Mouse (Mus musculus): ENCODE measurements around the gene Acot7. TPM values are rescaled to one million over a fixed set of nuclear protein-coding genes. Genes with fewer than 3 reads are reported as not detected.

The Acot7 gene
- polyA plus RNA-seq, 1 experiment = 15.4 TPM

GRCm38 (mm10) chr4:152283186-152283950 lies 105.4 kb downstream of the Acot7 start:
- H3K4me3 ChIP-seq (ENCODE audit: extremely low read depth, insufficient read depth, insufficient read length) = peak overlapping the region; percentile 37; the same call in 1 of the 2 replicates
- no peaks in the 10 kb centered on the region for H3K36me3 ChIP-seq (ENCODE audit: control insufficient read depth, insufficient read depth, low read length)
- TF ChIP-seq CTCF (IDR thresholded peaks at IDR 0.05; ENCODE audit: extremely low read depth, insufficient read depth, insufficient read length, insufficient replicate concordance) = peak; percentile 81
- no peak for TF ChIP-seq POLR2A (IDR thresholded peaks at IDR 0.05; ENCODE audit: low read depth, low read length)
- peaks cover 15% of the 10 kb centered on the region for H3K27me3 ChIP-seq (ENCODE audit: control insufficient read depth, insufficient read depth, low read length)
- peak; percentile 52 to 79 for DNase-seq (ENCODE audit: low read depth in 1 of 2, low spot score in 2 of 2)
- no peak overlapping the region for H3K27ac ChIP-seq (ENCODE audit: insufficient read depth, low read length)
- WGBS = 7% methylated on average over 70 of the region's 70 CpGs
- H3K4me1 ChIP-seq (ENCODE audit: control insufficient read depth, insufficient read depth, insufficient read length) = peaks cover 11% of the 10 kb centered on the region

- peaks cover 22% of the 10 kb centered on the region for H3K27me3 ChIP-seq (ENCODE audit: control insufficient read depth, insufficient read depth, low read length)
- peaks cover 15% of the 10 kb centered on the region for H3K4me1 ChIP-seq (ENCODE audit: control insufficient read depth, insufficient read depth, insufficient read length)
- DNase-seq (ENCODE audit: low read depth in 1 of 2, low spot score in 2 of 2) = peak in 1 of 2 experiments; percentile 45
- H3K27ac ChIP-seq (ENCODE audit: insufficient read depth, low read length) = no peak overlapping the region
- no peak for TF ChIP-seq POLR2A (IDR thresholded peaks at IDR 0.05; ENCODE audit: low read depth, low read length)
- peak; percentile 79 for TF ChIP-seq CTCF (IDR thresholded peaks at IDR 0.05; ENCODE audit: extremely low read depth, insufficient read depth, insufficient read length, insufficient replicate concordance)
- no peak overlapping the region for H3K4me3 ChIP-seq (ENCODE audit: extremely low read depth, insufficient read depth, insufficient read length)
- no peaks in the 10 kb centered on the region for H3K36me3 ChIP-seq (ENCODE audit: control insufficient read depth, insufficient read depth, low read length)
- 5% methylated on average over 10 of the region's 10 CpGs for WGBS
These were observed 107.6 kb downstream of the Acot7 start for GRCm38 (mm10) chr4:152285505-152285904.

GRCm38 (mm10) chr4:152286183-152286582 lies 108.2 kb downstream of the Acot7 start:
- Histone ChIP-seq H3K36me3 (ENCODE audit: control insufficient read depth, insufficient read depth, low read length) (no peaks in the 10 kb centered on the region), H3K27me3 (ENCODE audit: control insufficient read depth, insufficient read depth, low read length) (peaks cover 23% of the 10 kb centered on the region), H3K4me3 (ENCODE audit: extremely low read depth, insufficient read depth, insufficient read length) (no peak overlapping the region), H3K27ac (ENCODE audit: insufficient read depth, low read length) (no peak overlapping the region), H3K4me1 (ENCODE audit: control insufficient read depth, insufficient read depth, insufficient read length) (peaks cover 15% of the 10 kb centered on the region)
- TF ChIP-seq CTCF (IDR thresholded peaks at IDR 0.05; ENCODE audit: extremely low read depth, insufficient read depth, insufficient read length, insufficient replicate concordance) = no peak
- WGBS = 12% methylated on average over 32 of the region's 32 CpGs
- no peak for DNase-seq (ENCODE audit: low read depth in 1 of 2, low spot score in 2 of 2)

- no peak overlapping the region for H3K4me3 ChIP-seq (ENCODE audit: extremely low read depth, insufficient read depth, insufficient read length)
- no peak overlapping the region for H3K27ac ChIP-seq (ENCODE audit: insufficient read depth, low read length)
- H3K27me3 ChIP-seq (ENCODE audit: control insufficient read depth, insufficient read depth, low read length) = peaks cover 24% of the 10 kb centered on the region
- TF ChIP-seq POLR2A (IDR thresholded peaks at IDR 0.05; ENCODE audit: low read depth, low read length) (no peak), CTCF (IDR thresholded peaks at IDR 0.05; ENCODE audit: extremely low read depth, insufficient read depth, insufficient read length, insufficient replicate concordance) (no peak)
- DNase-seq (ENCODE audit: low read depth in 1 of 2, low spot score in 2 of 2) = peak in 1 of 2 experiments; percentile 46
- H3K36me3 ChIP-seq (ENCODE audit: control insufficient read depth, insufficient read depth, low read length) = no peaks in the 10 kb centered on the region
- 8% methylated on average over 26 of the region's 26 CpGs for WGBS
- H3K4me1 ChIP-seq (ENCODE audit: control insufficient read depth, insufficient read depth, insufficient read length) = peaks cover 15% of the 10 kb centered on the region
These were observed 109.0 kb downstream of the Acot7 start for GRCm38 (mm10) chr4:152286887-152287286.

- H3K27ac ChIP-seq (ENCODE audit: insufficient read depth, low read length) = no peak overlapping the region
- no peaks in the 10 kb centered on the region for H3K36me3 ChIP-seq (ENCODE audit: control insufficient read depth, insufficient read depth, low read length)
- H3K4me1 ChIP-seq (ENCODE audit: control insufficient read depth, insufficient read depth, insufficient read length) = peaks cover 15% of the 10 kb centered on the region
- TF ChIP-seq CTCF (IDR thresholded peaks at IDR 0.05; ENCODE audit: extremely low read depth, insufficient read depth, insufficient read length, insufficient replicate concordance) (no peak), POLR2A (IDR thresholded peaks at IDR 0.05; ENCODE audit: low read depth, low read length) (no peak)
- no peak overlapping the region for H3K4me3 ChIP-seq (ENCODE audit: extremely low read depth, insufficient read depth, insufficient read length)
- no peak for DNase-seq (ENCODE audit: low read depth in 1 of 2, low spot score in 2 of 2)
- H3K27me3 ChIP-seq (ENCODE audit: control insufficient read depth, insufficient read depth, low read length) = peaks cover 28% of the 10 kb centered on the region
- WGBS = 21% methylated on average over 19 of the region's 19 CpGs
These were observed 109.6 kb downstream of the Acot7 start for GRCm38 (mm10) chr4:152287317-152288120.

- Histone ChIP-seq H3K36me3 (ENCODE audit: control insufficient read depth, insufficient read depth, low read length) (no peaks in the 10 kb centered on the region), H3K4me1 (ENCODE audit: control insufficient read depth, insufficient read depth, insufficient read length) (peaks cover 6% of the 10 kb centered on the region), H3K4me3 (ENCODE audit: extremely low read depth, insufficient read depth, insufficient read length) (no peak overlapping the region), H3K27me3 (ENCODE audit: control insufficient read depth, insufficient read depth, low read length) (peaks cover 21% of the 10 kb centered on the region), H3K27ac (ENCODE audit: insufficient read depth, low read length) (no peak overlapping the region)
- WGBS = 61% methylated on average over 18 of the region's 18 CpGs
- no peak for DNase-seq (ENCODE audit: low read depth in 1 of 2, low spot score in 2 of 2)
- TF ChIP-seq POLR2A (IDR thresholded peaks at IDR 0.05; ENCODE audit: low read depth, low read length) = no peak
- TF ChIP-seq CTCF (IDR thresholded peaks at IDR 0.05; ENCODE audit: extremely low read depth, insufficient read depth, insufficient read length, insufficient replicate concordance) = no peak
These were observed 110.5 kb downstream of the Acot7 start for GRCm38 (mm10) chr4:152288398-152288945.
